27 mouse cellular contexts compared by ENCODE assay signal in genomic region chr11:20472336-20472735, GRCm38 (mm10).
DNase-seq lines count a peak whose midpoint lies in the region; ATAC-seq lines count a peak whose summit lies in the region.
"Had no signal": no experiment of that assay in that cellular context is flagged by ENCODE, and none has a peak within 500 bp of the region (broad histone marks: within the 10 kb centered on the region; RNA-seq: fewer than 3 reads in every experiment).

No protein-coding gene starts in this region.

- H3K36me3 ChIP-seq in heart, embryonic 12.5 days, result no peaks in the 10 kb centered on the region
- no peaks in the 10 kb centered on the region for H3K36me3 ChIP-seq in kidney, embryonic 16.5 days (ENCODE audit: insufficient read depth, low read length)
- H3K36me3 ChIP-seq in hindbrain, embryonic 11.5 days (ENCODE audit: control insufficient read depth, insufficient read depth, low read length), result no peaks in the 10 kb centered on the region
- H3K36me3 ChIP-seq: embryonic facial prominence, embryonic 13.5 days; forebrain, embryonic 10.5 days; forebrain, embryonic 15.5 days; hindbrain, embryonic 10.5 days; intestine, embryonic 15.5 days; liver, embryonic 13.5 days; midbrain, embryonic 15.5 days; neural tube, embryonic 15.5 days had no signal

- peaks cover 1% of the 10 kb centered on the region; the same call in 1 of the 2 replicates for H3K4me1 ChIP-seq in heart, embryonic 12.5 days (replicated peaks)
- H3K4me1 ChIP-seq in kidney, embryonic 16.5 days (ENCODE audit: insufficient read depth, low read length), result peaks cover 8% of the 10 kb centered on the region
- H3K4me1 ChIP-seq in hindbrain, embryonic 11.5 days (replicated peaks; ENCODE audit: control insufficient read depth, insufficient read depth, low read length), result no peaks in the 10 kb centered on the region

- no peak overlapping the region for H3K9ac ChIP-seq in heart, embryonic 12.5 days
- H3K9ac ChIP-seq in kidney, embryonic 16.5 days (replicated peaks; ENCODE audit: low read length), result no peak overlapping the region
- no peak overlapping the region for H3K9ac ChIP-seq in hindbrain, embryonic 11.5 days (ENCODE audit: low read depth, low read length)
- H3K9ac ChIP-seq: embryonic facial prominence, embryonic 13.5 days; forebrain, embryonic 15.5 days; intestine, embryonic 15.5 days; liver, embryonic 13.5 days; lung, embryonic 14.5 days; midbrain, embryonic 15.5 days; neural tube, embryonic 15.5 days had no signal

- DNase-seq in heart, adult 9 months (ENCODE audit: low spot score in 2 of 2), result no peak
- DNase-seq in kidney, adult 9 months, result peak; percentile 50
- peak; percentile 30 for DNase-seq in adipocyte (ENCODE audit: low spot score)
- peak; percentile 39 for DNase-seq in adrenal gland, postnatal 14 days
- DNase-seq in hindbrain, embryonic 11.5 days (ENCODE audit: low spot score), result no peak
- DNase-seq: B cell, adult 2 months; cerebellum, adult 11-12 months; cerebellum, adult 9-11 months; gastrocnemius, postnatal 25 days; heart, adult 2 months; heart, postnatal 14 days; liver, embryonic 13.5 days; lung, embryonic 14.5 days; lung, postnatal 14 days; retina, postnatal 1 day; right cerebral cortex, postnatal 14 days; thymus, postnatal 4 days had no signal

- 0 out of 2 replicates have a peak, but pooled peaks cover 1% of the 10 kb centered on the region for H3K27me3 ChIP-seq in heart, embryonic 12.5 days (replicated peaks)
- H3K27me3 ChIP-seq in kidney, embryonic 16.5 days (ENCODE audit: insufficient read depth, low read length), result no peaks in the 10 kb centered on the region
- H3K27me3 ChIP-seq in hindbrain, embryonic 11.5 days (ENCODE audit: control insufficient read depth, insufficient read depth, low read length), result no peaks in the 10 kb centered on the region
- H3K27me3 ChIP-seq: embryonic facial prominence, embryonic 13.5 days; forebrain, embryonic 15.5 days; intestine, embryonic 15.5 days; liver, embryonic 13.5 days; midbrain, embryonic 15.5 days; neural tube, embryonic 15.5 days had no signal

- H3K9me3 ChIP-seq in heart, embryonic 12.5 days (replicated peaks), result no peaks in the 10 kb centered on the region
- no peaks in the 10 kb centered on the region for H3K9me3 ChIP-seq in kidney, embryonic 16.5 days (ENCODE audit: low read length)
- H3K9me3 ChIP-seq in hindbrain, embryonic 11.5 days (ENCODE audit: control insufficient read depth, low read length), result no peaks in the 10 kb centered on the region
- H3K9me3 ChIP-seq: embryonic facial prominence, embryonic 13.5 days; forebrain, embryonic 10.5 days; forebrain, embryonic 15.5 days; hindbrain, embryonic 10.5 days; intestine, embryonic 15.5 days; liver, embryonic 13.5 days; midbrain, embryonic 15.5 days; neural tube, embryonic 15.5 days had no signal

- no peak overlapping the region for H3K4me3 ChIP-seq in heart, embryonic 12.5 days
- H3K4me3 ChIP-seq in kidney, embryonic 16.5 days (ENCODE audit: low read length), result no peak overlapping the region
- no peak overlapping the region for H3K4me3 ChIP-seq in hindbrain, embryonic 11.5 days (ENCODE audit: low read depth, low read length)
- H3K4me3 ChIP-seq: embryonic facial prominence, embryonic 13.5 days; forebrain, embryonic 10.5 days; forebrain, embryonic 15.5 days; heart, adult 2 months; hindbrain, embryonic 10.5 days; intestine, embryonic 15.5 days; liver, embryonic 13.5 days; midbrain, embryonic 15.5 days; neural tube, embryonic 15.5 days had no signal

- ATAC-seq in heart, embryonic 12.5 days (ENCODE audit: insufficient number of reproducible peaks, low FRiP score), result 0 out of 2 replicates have a peak, but pooled peaks have one; percentile 39
- no peak for ATAC-seq in kidney, embryonic 16.5 days (ENCODE audit: low FRiP score, low TSS enrichment)
- ATAC-seq in hindbrain, embryonic 11.5 days (ENCODE audit: low FRiP score), result no peak
- ATAC-seq: forebrain, embryonic 15.5 days; hindbrain, postnatal 0 days; intestine, embryonic 15.5 days; midbrain, embryonic 15.5 days had no signal

- WGBS in heart, embryonic 12.5 days, result 41% methylated on average over 1 of the region's 1 CpGs
- WGBS in kidney, embryonic 16.5 days, result 73% methylated on average over 1 of the region's 1 CpGs
- WGBS in hindbrain, embryonic 11.5 days, result 90% methylated on average over 1 of the region's 1 CpGs

- no peak overlapping the region for H3K4me2 ChIP-seq in heart, embryonic 12.5 days
- H3K4me2 ChIP-seq in kidney, embryonic 16.5 days (replicated peaks; ENCODE audit: low read depth, low read length), result no peak overlapping the region
- no peak overlapping the region for H3K4me2 ChIP-seq in hindbrain, embryonic 11.5 days (replicated peaks; ENCODE audit: low read depth, low read length)
- H3K4me2 ChIP-seq: embryonic facial prominence, embryonic 13.5 days; forebrain, embryonic 15.5 days; intestine, embryonic 15.5 days; liver, embryonic 13.5 days; lung, embryonic 14.5 days; midbrain, embryonic 15.5 days; neural tube, embryonic 15.5 days had no signal

- no peak overlapping the region for H3K27ac ChIP-seq in heart, embryonic 12.5 days (ENCODE audit: poor library complexity, severe bottlenecking)
- no peak overlapping the region for H3K27ac ChIP-seq in kidney, embryonic 16.5 days (ENCODE audit: low read length)
- H3K27ac ChIP-seq in hindbrain, embryonic 11.5 days (ENCODE audit: low read depth, low read length), result no peak overlapping the region
- H3K27ac ChIP-seq: embryonic facial prominence, embryonic 13.5 days; forebrain, embryonic 10.5 days; forebrain, embryonic 15.5 days; heart, adult 2 months; hindbrain, embryonic 10.5 days; hindbrain, postnatal 0 days; intestine, embryonic 15.5 days; liver, embryonic 13.5 days; midbrain, embryonic 15.5 days; neural tube, embryonic 15.5 days had no signal

Comparison
In these comparisons a context has a peak if more than half of its experiments do, and no peak if none do; other contexts are left out.
1. DNase-seq: peak in kidney, adult 9 months (single experiment), adipocyte (single experiment) and adrenal gland, postnatal 14 days (single experiment); none in heart, adult 9 months (0 of 2) and hindbrain, embryonic 11.5 days (single experiment).